Mouse (Mus musculus) embryonic facial prominence, embryonic 14.5 days (tissue): Measurements from ENCODE around the gene Utrn. TPM values are rescaled to one million over a fixed set of nuclear protein-coding genes. Genes with fewer than 3 reads are reported as not detected.
A peak's percentile ranks its signal among the peaks of the same experiment; 100 is the strongest.

Experiments used
- ATAC-seq: fragments of 200-750 bp; cut with Nextera tagmentation; 2 replicates; pipeline ENCODE4 v1.8.0; 2017; ENCODE audit warnings: low read depth, moderate number of reproducible peaks, moderate TSS enrichment
- DNase-seq: peaks from one replicate; pipeline ENCODE4 v3.0.0-alpha.2; 2015; ENCODE audit warnings: low spot score
- H3K27ac ChIP-seq: fragments of 300-500 bp; sonication (generic); replicated peaks from 2 replicates; pipeline ENCODE4 v1.5.1; 2014; ENCODE audit warnings: low read depth, mild to moderate bottlenecking, low read length, moderate library complexity
- H3K27me3 ChIP-seq: fragments of 300-500 bp; sonication (generic); replicated peaks from 2 replicates; pipeline ENCODE4 v1.6.1; 2014; ENCODE audit warnings: low read length; ENCODE audit not compliant: control insufficient read depth, insufficient read depth
- H3K36me3 ChIP-seq: fragments of 300-500 bp; sonication (generic); 2 replicates; pipeline ENCODE4 v1.6.1; 2014; ENCODE audit warnings: low read length, mixed read lengths; ENCODE audit not compliant: control insufficient read depth, insufficient read depth
- H3K4me1 ChIP-seq: fragments of 300-500 bp; sonication (generic); 2 replicates; pipeline ENCODE4 v1.6.1; 2014; ENCODE audit warnings: antibody characterized with exemption, low read length; ENCODE audit not compliant: control insufficient read depth, insufficient read depth
- H3K4me2 ChIP-seq: fragments of 300-500 bp; sonication (generic); 2 replicates; pipeline ENCODE4 v1.6.1; 2014; ENCODE audit warnings: low read depth, mild to moderate bottlenecking, low read length, moderate library complexity, mixed read lengths
- H3K4me3 ChIP-seq: fragments of 300-500 bp; sonication (generic); 2 replicates; pipeline ENCODE4 v1.5.1; 2014; ENCODE audit warnings: low read depth, mild to moderate bottlenecking, low read length
- H3K9ac ChIP-seq: fragments of 300-500 bp; sonication (generic); 2 replicates; pipeline ENCODE4 v1.6.1; 2014; ENCODE audit warnings: low read depth, mild to moderate bottlenecking, low read length, moderate library complexity, mixed read lengths
- H3K9me3 ChIP-seq: fragments of 300-500 bp; sonication (generic); 2 replicates; pipeline ENCODE4 v1.6.1; 2016; ENCODE audit warnings: low read length; ENCODE audit not compliant: control insufficient read depth
- WGBS: fragments of 180-500 bp; shearing (Covaris S2); extraction: QIAGEN DNeasy Blood & Tissue Kit; methylation state at CpG from one replicate; pipeline ENCODE4 v1.1.7; 2014; 5-methylcytosine and 5-hydroxymethylcytosine counted together
- polyA plus RNA-seq: library from polyadenylated mRNA; unstranded; fragments of >200 nt; fragmentation: Nextera tagmentation; extraction: Ambion mirVana; gene quantifications from 2 replicates; pipeline ENCODE4 v1.2.1, GENCODE M21; 2014

The Utrn gene
- polyA plus RNA-seq, 1 experiment from 2014 or later = 73.3 TPM

DNA sequence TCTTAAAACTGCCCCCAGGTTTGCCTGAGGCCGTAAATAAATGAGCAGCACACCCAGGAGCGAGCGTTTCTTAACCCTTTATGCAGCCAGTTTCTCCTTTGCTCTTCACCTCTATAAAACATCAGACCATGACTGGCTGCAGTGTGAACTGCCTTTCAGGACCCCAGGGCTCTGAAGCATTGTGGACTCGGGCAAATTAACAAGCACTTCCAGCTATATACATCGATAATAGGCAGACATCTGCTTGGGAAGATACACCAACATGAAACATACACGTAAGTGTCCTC, 110.5 kb downstream of the Utrn start:
- ATAC-seq = no peak
- Histone ChIP-seq H3K4me2 (no peak overlapping the region), H3K4me1 (peaks cover 10% of the 10 kb centered on the region), H3K36me3 (0 out of 2 replicates have a peak, but pooled peaks cover 4% of the 10 kb centered on the region), H3K4me3 (no peak overlapping the region), H3K27me3 (no peaks in the 10 kb centered on the region), H3K9ac (no peak overlapping the region), H3K27ac (no peak overlapping the region), H3K9me3 (no peaks in the 10 kb centered on the region)
- DNase-seq = no peak
- 61% methylated on average over 6 of the region's 6 CpGs for WGBS

DNA sequence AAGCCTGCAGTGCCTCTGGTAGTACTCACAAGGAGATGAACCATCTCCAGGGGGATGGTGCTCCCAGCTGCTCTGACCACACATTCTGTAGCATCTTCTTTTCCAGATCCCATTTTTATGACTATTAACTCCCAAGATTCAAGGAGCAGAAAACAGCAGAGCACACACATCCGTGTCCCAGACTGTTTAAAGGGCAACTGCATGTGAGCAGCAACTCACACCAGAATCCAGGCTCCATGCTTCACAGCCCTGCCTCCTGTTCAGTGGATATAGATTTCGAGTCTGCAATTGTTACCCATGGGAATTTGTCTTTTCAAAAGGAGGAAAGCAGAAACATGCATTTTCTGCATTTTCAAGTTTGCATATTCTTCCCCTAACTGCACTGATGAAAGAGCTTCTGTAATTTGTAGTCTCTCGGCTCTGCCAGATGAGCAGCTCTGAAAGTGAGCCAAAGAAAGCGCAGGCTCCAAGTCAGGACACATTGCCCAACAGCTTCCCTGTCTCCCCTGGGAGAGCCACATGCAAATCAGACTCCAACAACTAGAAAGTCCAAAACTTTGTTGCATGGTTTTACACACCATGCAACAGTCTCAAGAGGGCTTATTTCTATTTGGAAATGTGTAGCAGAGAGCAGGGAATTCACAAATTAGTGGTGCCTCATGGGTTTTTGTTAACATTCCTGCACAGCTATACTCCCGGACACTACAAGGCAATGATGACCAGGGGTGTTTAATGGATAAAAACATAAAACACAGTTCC, 111.0 kb downstream of the Utrn start:
- Histone ChIP-seq H3K4me1 (peaks cover 10% of the 10 kb centered on the region), H3K27ac (no peak overlapping the region), H3K27me3 (no peaks in the 10 kb centered on the region), H3K4me2 (0 out of 2 replicates have a peak overlapping the region, but pooled peaks have one; percentile 13), H3K9ac (no peak overlapping the region), H3K4me3 (no peak overlapping the region), H3K36me3 (no peaks in the 10 kb centered on the region), H3K9me3 (no peaks in the 10 kb centered on the region)
- DNase-seq = peak; percentile 67
- ATAC-seq = no peak
- 31% methylated on average over 5 of the region's 5 CpGs for WGBS

DNA sequence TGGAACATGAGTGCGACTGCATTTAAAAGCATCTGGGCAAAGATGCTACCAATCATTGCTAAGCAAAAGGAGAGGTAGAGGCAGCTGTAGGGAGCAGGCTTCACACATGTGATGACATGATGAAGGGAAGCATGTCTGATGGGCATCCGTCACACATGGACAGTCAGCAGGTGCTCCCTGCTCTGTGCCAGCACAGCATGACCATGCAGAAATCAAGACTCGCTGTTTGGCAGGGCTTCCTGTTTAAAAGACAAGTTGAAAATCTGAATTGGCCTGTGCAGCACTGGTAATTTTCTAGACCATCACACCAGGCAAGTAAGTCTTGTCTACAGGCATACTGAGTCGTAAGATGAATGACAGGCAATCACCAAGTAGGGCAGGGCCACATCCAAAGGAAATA, 112.5 kb downstream of the Utrn start:
- DNase-seq (no peak), ATAC-seq (no peak)
- Histone ChIP-seq H3K36me3 (no peaks in the 10 kb centered on the region), H3K4me1 (peaks cover 10% of the 10 kb centered on the region), H3K9me3 (no peaks in the 10 kb centered on the region), H3K9ac (no peak overlapping the region), H3K27me3 (no peaks in the 10 kb centered on the region), H3K4me3 (no peak overlapping the region), H3K4me2 (no peak overlapping the region), H3K27ac (no peak overlapping the region)
- 87% methylated on average over 4 of the region's 4 CpGs for WGBS

GRCm38 (mm10) chr10:12754911-12755310, 114.3 kb downstream of the Utrn start:
- DNase-seq (no peak), ATAC-seq (no peak)
- H3K4me1 ChIP-seq = peaks cover 10% of the 10 kb centered on the region
- H3K4me3 ChIP-seq = no peak overlapping the region
- H3K27me3 ChIP-seq = no peaks in the 10 kb centered on the region
- H3K36me3 ChIP-seq = peaks cover 7% of the 10 kb centered on the region; the same call in 1 of the 2 replicates
- no peak overlapping the region for H3K27ac ChIP-seq
- WGBS = 94% methylated on average over 2 of the region's 2 CpGs
- no peak overlapping the region for H3K4me2 ChIP-seq
- no peaks in the 10 kb centered on the region for H3K9me3 ChIP-seq
- H3K9ac ChIP-seq = no peak overlapping the region

DNA sequence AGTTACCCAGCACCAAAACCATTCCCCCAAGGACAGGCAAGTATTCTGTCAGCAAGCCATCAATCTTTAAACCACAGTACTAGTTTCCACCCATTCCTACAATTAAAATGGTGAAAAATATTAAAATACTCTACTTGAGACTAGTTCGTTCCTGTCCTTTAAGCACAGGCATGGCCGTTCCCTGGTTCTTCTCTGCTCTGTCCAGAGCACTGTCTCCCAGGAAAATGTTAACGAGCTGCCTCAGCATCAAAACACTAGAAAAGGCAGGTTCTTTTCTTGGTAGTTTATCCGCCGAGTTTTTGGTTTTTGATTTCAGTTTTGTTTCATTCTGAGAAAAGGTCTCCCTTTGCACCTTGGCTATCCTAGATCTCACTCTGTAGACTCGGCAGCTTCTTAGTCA, 115.0 kb downstream of the Utrn start:
- Histone ChIP-seq H3K4me2 (no peak overlapping the region), H3K4me3 (no peak overlapping the region), H3K36me3 (peaks cover 14% of the 10 kb centered on the region; the same call in 1 of the 2 replicates), H3K9ac (no peak overlapping the region), H3K9me3 (no peaks in the 10 kb centered on the region), H3K4me1 (peaks cover 10% of the 10 kb centered on the region), H3K27ac (no peak overlapping the region), H3K27me3 (no peaks in the 10 kb centered on the region)
- DNase-seq (no peak), ATAC-seq (no peak)
- WGBS = 84% methylated on average over 6 of the region's 6 CpGs

GRCm38 (mm10) chr10:12743717-12744116, 125.4 kb downstream of the Utrn start:
- WGBS = 82% methylated on average over 9 of the region's 9 CpGs
- no peaks in the 10 kb centered on the region for H3K27me3 ChIP-seq
- H3K4me2 ChIP-seq = no peak overlapping the region
- H3K27ac ChIP-seq = no peak overlapping the region
- H3K4me3 ChIP-seq = no peak overlapping the region
- DNase-seq (no peak), ATAC-seq (no peak)
- H3K9me3 ChIP-seq = no peaks in the 10 kb centered on the region
- no peaks in the 10 kb centered on the region for H3K4me1 ChIP-seq
- H3K36me3 ChIP-seq = peaks cover 45% of the 10 kb centered on the region
- no peak overlapping the region for H3K9ac ChIP-seq

DNA sequence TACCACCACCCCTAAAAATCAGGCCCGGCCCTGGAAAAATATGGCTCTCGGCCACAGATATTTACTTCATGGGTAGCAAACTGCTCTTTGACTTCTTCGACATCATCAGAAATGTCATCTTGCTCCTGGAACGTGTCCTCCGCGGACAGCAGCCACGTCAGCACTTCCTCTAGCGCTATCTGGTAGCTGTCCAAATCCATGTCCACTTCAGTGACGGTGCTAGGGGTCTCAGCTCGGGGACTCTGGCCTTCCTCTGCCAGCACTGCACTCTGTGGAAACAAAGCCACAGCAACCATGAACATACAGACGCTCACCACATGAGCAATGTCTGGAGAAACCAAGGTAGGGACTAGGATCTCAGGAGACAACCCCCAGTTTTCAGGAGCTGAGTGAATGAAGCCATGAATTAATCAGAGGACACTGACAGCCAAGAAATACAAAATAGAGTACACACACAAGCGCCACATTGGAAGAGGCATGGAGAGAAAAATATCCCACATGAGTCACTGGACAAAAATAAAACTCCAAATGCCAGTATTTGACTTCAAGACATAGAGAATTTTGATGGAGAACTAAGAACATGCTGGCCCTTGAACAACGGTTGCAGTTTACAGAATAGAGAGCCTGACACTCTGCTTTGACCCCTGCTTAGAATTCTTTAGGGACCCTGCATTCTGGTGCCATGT, 129.7 kb downstream of the Utrn start:
- H3K4me3 ChIP-seq = no peak overlapping the region
- WGBS = 87% methylated on average over 13 of the region's 13 CpGs
- peaks cover 5% of the 10 kb centered on the region; the same call in 1 of the 2 replicates for H3K9me3 ChIP-seq
- H3K27ac ChIP-seq = no peak overlapping the region
- H3K4me2 ChIP-seq = no peak overlapping the region
- peaks cover 47% of the 10 kb centered on the region for H3K36me3 ChIP-seq
- no peaks in the 10 kb centered on the region for H3K27me3 ChIP-seq
- H3K9ac ChIP-seq = no peak overlapping the region
- DNase-seq (no peak), ATAC-seq (no peak)
- peaks cover 7% of the 10 kb centered on the region; the same call in 1 of the 2 replicates for H3K4me1 ChIP-seq

GRCm38 (mm10) chr10:12737926-12738325, 131.2 kb downstream of the Utrn start:
- no peak for ATAC-seq
- DNase-seq = no peak
- WGBS = 78% methylated on average over 9 of the region's 9 CpGs
- H3K27me3 ChIP-seq = no peaks in the 10 kb centered on the region
- no peak overlapping the region for H3K4me3 ChIP-seq
- no peak overlapping the region for H3K9ac ChIP-seq
- peaks cover 5% of the 10 kb centered on the region; the same call in 1 of the 2 replicates for H3K9me3 ChIP-seq
- H3K4me1 ChIP-seq = peaks cover 7% of the 10 kb centered on the region; the same call in 1 of the 2 replicates
- H3K36me3 ChIP-seq = peaks cover 45% of the 10 kb centered on the region
- H3K27ac ChIP-seq = no peak overlapping the region
- no peak overlapping the region for H3K4me2 ChIP-seq
